Mouse (Mus musculus) embryonic fibroblast, embryonic 13.5 days (primary cell): ENCODE measurements at regions not wholly inside any gene's neighbourhood (a gene's known extent, or its start where the extent isn't known, plus 50 kb on each side); places are given as distances from the start of the nearest gene placed in this dataset.

Experiments
- H3K27ac ChIP-seq: 2 replicates; pipeline ENCODE4 v1.5.1; 2012; ENCODE audit warnings: low read length, control low read depth, inconsistent platforms; ENCODE audit not compliant: insufficient read depth
- H3K4me1 ChIP-seq: 2 replicates; pipeline ENCODE4 v1.6.1; 2011; ENCODE audit warnings: low read length; ENCODE audit not compliant: control insufficient read depth, insufficient read depth
- H3K4me3 ChIP-seq: 2 replicates; pipeline ENCODE4 v1.5.1; 2011; ENCODE audit warnings: mild to moderate bottlenecking, control low read depth, low read length; ENCODE audit not compliant: insufficient read depth
- CTCF ChIP-seq: IDR thresholded peaks from 2 replicates; pipeline ENCODE4 v1.5.1; 2011; ENCODE audit warnings: mild to moderate bottlenecking, control low read depth, low read length, moderate library complexity, borderline replicate concordance; ENCODE audit not compliant: insufficient read depth
- POLR2A ChIP-seq: IDR thresholded peaks from 2 replicates; pipeline ENCODE4 v1.6.1; 2011; ENCODE audit warnings: low read depth, mild to moderate bottlenecking, control low read depth, low read length, moderate library complexity

GRCm38 (mm10) chr13:42394572-42394971 is 93.3 kb downstream of the Edn1 start:
- Histone ChIP-seq H3K4me1 (no peaks in the 10 kb centered on the region), H3K4me3 (no peak overlapping the region), H3K27ac (no peak overlapping the region)
- TF ChIP-seq POLR2A (no peak), CTCF (no peak)

GRCm38 (mm10) chr13:42401513-42401912 is 100.2 kb downstream of the Edn1 start:
- Histone ChIP-seq H3K4me3 (no peak overlapping the region), H3K27ac (no peak overlapping the region), H3K4me1 (no peaks in the 10 kb centered on the region)
- TF ChIP-seq CTCF (no peak), POLR2A (no peak)

- no peak overlapping the region for H3K4me3 ChIP-seq
- H3K4me1 ChIP-seq, result no peaks in the 10 kb centered on the region
- TF ChIP-seq POLR2A (no peak), CTCF (no peak)
- peak overlapping the region; percentile 76 for H3K27ac ChIP-seq
Observed at GRCm38 (mm10) chr13:42403231-42404020, 102.2 kb downstream of the Edn1 start.

GRCm38 (mm10) chr13:42412652-42413282 is 111.5 kb downstream of the Edn1 start:
- Histone ChIP-seq H3K4me1 (no peaks in the 10 kb centered on the region), H3K4me3 (no peak overlapping the region), H3K27ac (no peak overlapping the region)
- no peak for TF ChIP-seq CTCF
- TF ChIP-seq POLR2A, result no peak

- TF ChIP-seq CTCF, result no peak
- no peak for TF ChIP-seq POLR2A
- H3K4me3 ChIP-seq, result no peak overlapping the region
Observed at GRCm38 (mm10) chr13:42446921-42447320, 145.6 kb downstream of the Edn1 start.

GRCm38 (mm10) chr13:42453665-42454064 is 152.4 kb downstream of the Edn1 start:
- Histone ChIP-seq H3K27ac (no peak overlapping the region), H3K4me3 (no peak overlapping the region), H3K4me1 (no peaks in the 10 kb centered on the region)
- TF ChIP-seq CTCF, result no peak
- TF ChIP-seq POLR2A, result no peak

More at GRCm38 (mm10) chr13:42446921-42447320, 145.6 kb downstream of the Edn1 start:
- Histone ChIP-seq H3K4me1 (no peaks in the 10 kb centered on the region), H3K27ac (no peak overlapping the region)

- TF ChIP-seq CTCF (no peak), POLR2A (no peak)
- Histone ChIP-seq H3K4me3 (no peak overlapping the region), H3K27ac (no peak overlapping the region), H3K4me1 (no peaks in the 10 kb centered on the region)
Observed at GRCm38 (mm10) chr13:42459892-42460291, 158.6 kb downstream of the Edn1 start.

- Histone ChIP-seq H3K27ac (no peak overlapping the region), H3K4me1 (no peaks in the 10 kb centered on the region), H3K4me3 (no peak overlapping the region)
- TF ChIP-seq CTCF, result no peak
- TF ChIP-seq POLR2A, result no peak
Observed at GRCm38 (mm10) chr13:42478825-42479224, 177.5 kb downstream of the Edn1 start.

GRCm38 (mm10) chr13:42490956-42491680 is 189.3 kb upstream of the Phactr1 start:
- H3K4me3 ChIP-seq, result no peak overlapping the region
- TF ChIP-seq POLR2A (no peak), CTCF (no peak)
- H3K27ac ChIP-seq, result no peak overlapping the region
- no peaks in the 10 kb centered on the region for H3K4me1 ChIP-seq

GRCm38 (mm10) chr13:42494371-42494770 is 186.1 kb upstream of the Phactr1 start:
- H3K4me1 ChIP-seq, result peaks cover 4% of the 10 kb centered on the region; the same call in 1 of the 2 replicates
- TF ChIP-seq CTCF (no peak), POLR2A (no peak)
- no peak overlapping the region for H3K27ac ChIP-seq
- H3K4me3 ChIP-seq, result no peak overlapping the region
